Mouse (Mus musculus): ENCODE results near the gene Nrp1.

DNA sequence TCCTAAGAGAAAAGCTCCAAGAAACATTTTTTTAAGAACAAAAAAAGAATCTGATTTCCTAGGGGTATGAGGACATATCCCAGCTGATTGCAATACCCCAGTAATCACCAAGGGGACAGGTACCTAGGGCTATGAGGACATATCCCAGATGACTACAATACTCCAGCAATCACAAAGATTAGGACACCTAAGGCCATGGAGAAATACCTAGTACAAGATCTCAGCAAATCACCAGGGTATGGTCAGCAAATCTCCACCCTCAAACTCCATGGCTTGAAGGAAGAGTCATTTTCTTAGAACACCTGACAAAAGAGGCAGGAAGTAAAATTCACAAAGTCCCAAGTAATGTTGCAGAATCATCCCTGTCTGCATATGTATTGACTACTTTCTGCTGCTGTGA, 32.4 kb downstream of the Nrp1 start:
- TF ChIP-seq MAFK (IDR thresholded peaks at IDR 0.05; ENCODE audit: insufficient read depth, low read depth, low read length), result no peak
- no peak for TF ChIP-seq CHD2 (IDR thresholded peaks at IDR 0.05; ENCODE audit: low read depth, low read length)
- no peak for TF ChIP-seq ZC3H11A (IDR thresholded peaks at IDR 0.05; ENCODE audit: borderline replicate concordance, low read depth, low read length)
